Mouse (Mus musculus) limb, embryonic 15.5 days (tissue): ENCODE results near the gene Rabgap1l. TPM values are rescaled to one million over a fixed set of nuclear protein-coding genes. Genes with fewer than 3 reads are reported as not detected.
A peak's percentile ranks its signal among the peaks of the same experiment; 100 is the strongest.

ENCODE experiments used
- ATAC-seq: fragments of 200-750 bp; cut with Nextera tagmentation; 2 replicates; pipeline ENCODE4 v1.8.0; 2017; ENCODE audit warnings: low read depth, moderate TSS enrichment; ENCODE audit not compliant: insufficient number of reproducible peaks, low FRiP score, low TSS enrichment
- H3K27ac ChIP-seq: fragments of 300-500 bp; sonication (generic); 2 replicates; pipeline ENCODE4 v1.5.1; 2015; ENCODE audit warnings: moderate library complexity, mild to moderate bottlenecking, inconsistent platforms
- H3K27me3 ChIP-seq: fragments of 300-500 bp; sonication (generic); 2 replicates; pipeline ENCODE4 v1.6.1; 2015; ENCODE audit warnings: inconsistent platforms
- H3K36me3 ChIP-seq: fragments of 300-500 bp; sonication (generic); 2 replicates; pipeline ENCODE4 v1.6.1; 2015; ENCODE audit warnings: inconsistent platforms
- H3K4me1 ChIP-seq: fragments of 300-500 bp; sonication (generic); 2 replicates; pipeline ENCODE4 v1.6.1; 2015; ENCODE audit warnings: inconsistent platforms
- H3K4me2 ChIP-seq: fragments of 300-500 bp; sonication (generic); 2 replicates; pipeline ENCODE4 v1.6.1; 2015; ENCODE audit warnings: mild to moderate bottlenecking, inconsistent platforms
- H3K4me3 ChIP-seq: fragments of 300-500 bp; sonication (generic); 2 replicates; pipeline ENCODE4 v1.5.1; 2015; ENCODE audit warnings: mild to moderate bottlenecking, inconsistent platforms
- H3K9ac ChIP-seq: fragments of 300-500 bp; sonication (generic); 2 replicates; pipeline ENCODE4 v1.6.1; 2015; ENCODE audit warnings: inconsistent platforms
- H3K9me3 ChIP-seq: fragments of 300-500 bp; sonication (generic); 2 replicates; pipeline ENCODE4 v1.6.1; 2016; ENCODE audit warnings: inconsistent platforms
- WGBS: fragments of 180-500 bp; shearing (Covaris S2); methylation state at CpG from one replicate; pipeline ENCODE4 v1.1.7; 2015; 5-methylcytosine and 5-hydroxymethylcytosine counted together
- polyA plus RNA-seq: library from polyadenylated mRNA; unstranded; fragments of >200 nt; fragmentation: Nextera tagmentation; extraction: Ambion mirVana; gene quantifications from 2 replicates; pipeline ENCODE4 v1.2.1, GENCODE M21; 2015

Rabgap1l gene
- polyA plus RNA-seq, 1 experiment from 2014 or later, result 19.6 TPM

GRCm38 (mm10) chr1:160277940-160278682, 514.9 kb downstream of the Rabgap1l start:
- no peak overlapping the region for H3K27ac ChIP-seq
- no peaks in the 10 kb centered on the region for H3K36me3 ChIP-seq
- no peaks in the 10 kb centered on the region for H3K27me3 ChIP-seq
- H3K4me3 ChIP-seq, result no peak overlapping the region
- no peaks in the 10 kb centered on the region for H3K4me1 ChIP-seq
- no peaks in the 10 kb centered on the region for H3K9me3 ChIP-seq
- WGBS, result 86% methylated on average over 3 of the region's 3 CpGs
- ATAC-seq, result no peak
- H3K4me2 ChIP-seq, result no peak overlapping the region
- no peak overlapping the region for H3K9ac ChIP-seq

GRCm38 (mm10) chr1:160275248-160275647, 517.8 kb downstream of the Rabgap1l start:
- 62% methylated on average over 2 of the region's 2 CpGs for WGBS
- ATAC-seq, result no peak
- H3K36me3 ChIP-seq, result no peaks in the 10 kb centered on the region

GRCm38 (mm10) chr1:160273133-160273743, 519.8 kb downstream of the Rabgap1l start:
- Histone ChIP-seq H3K27ac (no peak overlapping the region), H3K9ac (no peak overlapping the region), H3K27me3 (no peaks in the 10 kb centered on the region), H3K4me1 (no peaks in the 10 kb centered on the region), H3K4me3 (no peak overlapping the region), H3K4me2 (no peak overlapping the region), H3K36me3 (no peaks in the 10 kb centered on the region), H3K9me3 (no peaks in the 10 kb centered on the region)
- WGBS, result 84% methylated on average over 7 of the region's 7 CpGs
- ATAC-seq, result no peak

More at GRCm38 (mm10) chr1:160275248-160275647, 517.8 kb downstream of the Rabgap1l start:
- no peaks in the 10 kb centered on the region for H3K27me3 ChIP-seq
- no peak overlapping the region for H3K27ac ChIP-seq
- no peak overlapping the region for H3K9ac ChIP-seq
- H3K4me3 ChIP-seq, result no peak overlapping the region
- no peaks in the 10 kb centered on the region for H3K4me1 ChIP-seq
- no peak overlapping the region for H3K4me2 ChIP-seq
- no peaks in the 10 kb centered on the region for H3K9me3 ChIP-seq

GRCm38 (mm10) chr1:160271282-160271967, 521.6 kb downstream of the Rabgap1l start:
- no peak for ATAC-seq
- Histone ChIP-seq H3K27me3 (no peaks in the 10 kb centered on the region), H3K4me3 (no peak overlapping the region), H3K36me3 (no peaks in the 10 kb centered on the region), H3K27ac (no peak overlapping the region), H3K9me3 (no peaks in the 10 kb centered on the region), H3K4me2 (no peak overlapping the region), H3K4me1 (no peaks in the 10 kb centered on the region), H3K9ac (no peak overlapping the region)
- WGBS, result 28% methylated on average over 1 of the region's 1 CpGs

GRCm38 (mm10) chr1:160268322-160268721, 524.7 kb downstream of the Rabgap1l start:
- peaks cover 9% of the 10 kb centered on the region; the same call in 1 of the 2 replicates for H3K4me1 ChIP-seq
- no peaks in the 10 kb centered on the region for H3K9me3 ChIP-seq
- H3K27ac ChIP-seq, result no peak overlapping the region
- no peaks in the 10 kb centered on the region for H3K36me3 ChIP-seq
- no peak for ATAC-seq
- no peak overlapping the region for H3K9ac ChIP-seq
- WGBS, result 63% methylated on average over 3 of the region's 3 CpGs
- no peaks in the 10 kb centered on the region for H3K27me3 ChIP-seq
- no peak overlapping the region for H3K4me3 ChIP-seq
- no peak overlapping the region for H3K4me2 ChIP-seq

GRCm38 (mm10) chr1:160263630-160264346, 529.2 kb downstream of the Rabgap1l start:
- H3K4me1 ChIP-seq, result peaks cover 15% of the 10 kb centered on the region; the same call in 1 of the 2 replicates
- H3K27me3 ChIP-seq, result no peaks in the 10 kb centered on the region
- H3K27ac ChIP-seq, result peak overlapping the region; percentile 59
- H3K9ac ChIP-seq, result no peak overlapping the region
- no peak overlapping the region for H3K4me3 ChIP-seq
- no peaks in the 10 kb centered on the region for H3K9me3 ChIP-seq
- no peak for ATAC-seq
- no peak overlapping the region for H3K4me2 ChIP-seq
- WGBS, result 66% methylated on average over 16 of the region's 16 CpGs
- no peaks in the 10 kb centered on the region for H3K36me3 ChIP-seq

- Histone ChIP-seq H3K4me3 (no peak overlapping the region), H3K9me3 (no peaks in the 10 kb centered on the region), H3K9ac (no peak overlapping the region), H3K4me1 (peaks cover 15% of the 10 kb centered on the region; the same call in 1 of the 2 replicates), H3K36me3 (no peaks in the 10 kb centered on the region), H3K4me2 (no peak overlapping the region), H3K27me3 (no peaks in the 10 kb centered on the region), H3K27ac (no peak overlapping the region)
- 76% methylated on average over 5 of the region's 5 CpGs for WGBS
- ATAC-seq, result no peak
Observed at GRCm38 (mm10) chr1:160263053-160263452, 530.0 kb downstream of the Rabgap1l start.

- Histone ChIP-seq H3K4me1 (peaks cover 15% of the 10 kb centered on the region; the same call in 1 of the 2 replicates), H3K36me3 (no peaks in the 10 kb centered on the region), H3K4me3 (no peak overlapping the region), H3K27me3 (no peaks in the 10 kb centered on the region), H3K27ac (no peak overlapping the region), H3K9ac (no peak overlapping the region), H3K9me3 (no peaks in the 10 kb centered on the region), H3K4me2 (no peak overlapping the region)
- no peak for ATAC-seq
- 60% methylated on average over 4 of the region's 4 CpGs for WGBS
Observed at GRCm38 (mm10) chr1:160262415-160262814, 530.6 kb downstream of the Rabgap1l start.

DNA sequence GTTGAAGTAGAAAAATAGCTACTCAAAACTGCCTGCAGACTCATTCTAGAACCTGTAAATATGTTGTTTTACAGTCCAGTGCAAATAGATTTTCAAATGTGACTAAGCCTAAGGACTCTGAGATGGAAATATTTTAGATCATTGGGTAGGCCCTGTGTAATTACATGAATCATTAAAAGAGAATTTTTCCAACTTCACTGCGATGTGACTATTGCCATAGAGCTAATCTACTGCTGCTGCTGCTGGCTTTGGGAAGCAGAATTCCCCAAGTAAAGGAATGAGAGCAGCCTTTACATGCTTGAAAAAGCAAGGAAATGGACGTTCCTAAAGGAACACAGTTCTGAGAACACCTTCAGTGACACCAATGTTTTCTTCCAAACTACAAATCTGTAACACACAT, 531.2 kb downstream of the Rabgap1l start:
- WGBS, result 49% methylated on average over 2 of the region's 2 CpGs
- no peak for ATAC-seq
- no peaks in the 10 kb centered on the region for H3K9me3 ChIP-seq

DNA sequence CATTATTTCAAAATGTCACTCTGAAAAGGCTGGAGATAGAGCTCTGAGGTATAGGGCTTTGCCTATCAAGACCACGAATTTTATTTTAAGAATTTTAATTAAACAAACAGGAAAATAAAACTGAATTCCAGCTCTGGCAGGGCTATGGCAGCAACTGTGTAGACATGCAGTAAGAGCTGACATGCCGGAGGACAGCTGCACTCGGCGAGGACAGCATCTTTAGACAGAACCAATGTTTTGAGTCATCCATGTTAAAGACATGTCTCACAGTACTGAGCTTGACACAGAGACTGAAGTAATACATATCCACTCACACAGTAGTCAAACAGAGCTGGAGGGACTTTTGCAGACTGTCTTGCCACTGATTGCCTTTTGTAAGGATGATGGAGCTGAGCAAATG, 532.4 kb downstream of the Rabgap1l start:
- 68% methylated on average over 4 of the region's 4 CpGs for WGBS
- Histone ChIP-seq H3K4me1 (peaks cover 15% of the 10 kb centered on the region; the same call in 1 of the 2 replicates), H3K36me3 (no peaks in the 10 kb centered on the region), H3K4me3 (no peak overlapping the region), H3K4me2 (no peak overlapping the region), H3K27me3 (no peaks in the 10 kb centered on the region), H3K9me3 (no peaks in the 10 kb centered on the region), H3K27ac (peak overlapping the region; percentile 14; the same call in 1 of the 2 replicates), H3K9ac (no peak overlapping the region)
- no peak for ATAC-seq

More for the DNA sequence above, 531.2 kb downstream of the Rabgap1l start:
- H3K4me3 ChIP-seq, result no peak overlapping the region
- no peaks in the 10 kb centered on the region for H3K27me3 ChIP-seq
- H3K9ac ChIP-seq, result no peak overlapping the region
- peaks cover 15% of the 10 kb centered on the region; the same call in 1 of the 2 replicates for H3K4me1 ChIP-seq
- no peak overlapping the region for H3K4me2 ChIP-seq
- no peaks in the 10 kb centered on the region for H3K36me3 ChIP-seq
- no peak overlapping the region for H3K27ac ChIP-seq

- Histone ChIP-seq H3K4me3 (no peak overlapping the region), H3K4me1 (peaks cover 15% of the 10 kb centered on the region; the same call in 1 of the 2 replicates), H3K9me3 (no peaks in the 10 kb centered on the region), H3K4me2 (no peak overlapping the region), H3K27me3 (no peaks in the 10 kb centered on the region), H3K36me3 (0 out of 2 replicates have a peak, but pooled peaks cover 2% of the 10 kb centered on the region), H3K9ac (no peak overlapping the region), H3K27ac (no peak overlapping the region)
- WGBS, result 42% methylated on average over 7 of the region's 7 CpGs
- no peak for ATAC-seq
Observed at GRCm38 (mm10) chr1:160259884-160260283, 533.1 kb downstream of the Rabgap1l start.
